Mouse (Mus musculus) limb, embryonic 12.5 days (tissue): Measurements from ENCODE around the gene Plxdc2. TPM values are rescaled to one million over a fixed set of nuclear protein-coding genes. Genes with fewer than 3 reads are reported as not detected.
A peak's percentile ranks its signal among the peaks of the same experiment; 100 is the strongest.

ENCODE experiments used
- ATAC-seq: fragments of 200-750 bp; cut with Nextera tagmentation; 2 replicates; pipeline ENCODE4 v1.8.0; 2017; ENCODE audit warnings: low read depth, moderate TSS enrichment; ENCODE audit not compliant: insufficient number of reproducible peaks, insufficient read depth, low FRiP score, low TSS enrichment
- H3K27ac ChIP-seq: fragments of 300-500 bp; sonication (generic); 2 replicates; pipeline ENCODE4 v1.5.1; 2016; ENCODE audit warnings: mild to moderate bottlenecking, moderate library complexity
- H3K27me3 ChIP-seq: fragments of 300-500 bp; sonication (generic); 2 replicates; pipeline ENCODE4 v1.6.1; 2016; ENCODE audit warnings: mild to moderate bottlenecking, moderate library complexity
- H3K36me3 ChIP-seq: fragments of 300-500 bp; sonication (generic); 2 replicates; pipeline ENCODE4 v1.6.1; 2016; ENCODE audit warnings: mild to moderate bottlenecking, moderate library complexity
- H3K4me1 ChIP-seq: fragments of 300-500 bp; sonication (generic); replicated peaks from 2 replicates; pipeline ENCODE4 v1.6.1; 2016
- H3K4me2 ChIP-seq: fragments of 300-500 bp; sonication (generic); 2 replicates; pipeline ENCODE4 v1.6.1; 2016; ENCODE audit warnings: mild to moderate bottlenecking, moderate library complexity
- H3K4me3 ChIP-seq: fragments of 300-500 bp; sonication (generic); replicated peaks from 2 replicates; pipeline ENCODE4 v1.5.1; 2016; ENCODE audit warnings: mild to moderate bottlenecking
- H3K9ac ChIP-seq: fragments of 300-500 bp; sonication (generic); replicated peaks from 2 replicates; pipeline ENCODE4 v1.6.1; 2016; ENCODE audit warnings: mild to moderate bottlenecking, moderate library complexity
- H3K9me3 ChIP-seq: fragments of 300-500 bp; sonication (generic); 2 replicates; pipeline ENCODE4 v1.6.1; 2016; ENCODE audit warnings: mild to moderate bottlenecking, moderate library complexity
- WGBS: fragments of 180-500 bp; shearing (Covaris S2); methylation state at CpG from one replicate; pipeline ENCODE4 v1.1.7; 2016; 5-methylcytosine and 5-hydroxymethylcytosine counted together
- polyA plus RNA-seq: library from polyadenylated mRNA; unstranded; fragments of >200 nt; fragmentation: Nextera tagmentation; extraction: Ambion mirVana; gene quantifications from 2 replicates; pipeline ENCODE4 v1.2.1, GENCODE M21; 2016

Plxdc2 gene
- polyA plus RNA-seq, 1 experiment from 2014 or later = 23.1 TPM

DNA sequence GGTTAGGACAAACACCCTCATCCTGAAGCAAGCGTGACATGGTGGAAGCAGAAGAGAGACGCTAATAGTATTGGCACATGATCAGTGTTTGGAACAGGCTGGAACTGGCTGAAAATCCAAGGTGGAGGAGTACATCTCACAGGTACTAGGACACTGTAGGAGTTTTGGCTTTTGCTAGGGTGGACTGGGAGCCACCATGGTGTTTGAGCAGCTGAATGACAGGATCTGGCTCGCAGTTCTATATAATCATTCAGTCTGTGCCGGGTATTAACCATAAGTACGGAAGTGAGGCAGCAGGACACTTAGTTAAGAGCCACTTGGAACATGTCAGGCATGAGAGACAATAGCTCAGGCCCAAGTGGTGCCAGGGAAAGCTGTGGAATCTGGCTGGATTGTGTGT is 82.9 kb downstream of the Plxdc2 start:
- Histone ChIP-seq H3K27ac (no peak overlapping the region), H3K4me1 (no peaks in the 10 kb centered on the region), H3K27me3 (no peaks in the 10 kb centered on the region), H3K36me3 (no peaks in the 10 kb centered on the region), H3K4me3 (no peak overlapping the region), H3K9ac (no peak overlapping the region), H3K9me3 (no peaks in the 10 kb centered on the region), H3K4me2 (no peak overlapping the region)
- 93% methylated on average over 5 of the region's 5 CpGs for WGBS
- ATAC-seq = no peak

DNA sequence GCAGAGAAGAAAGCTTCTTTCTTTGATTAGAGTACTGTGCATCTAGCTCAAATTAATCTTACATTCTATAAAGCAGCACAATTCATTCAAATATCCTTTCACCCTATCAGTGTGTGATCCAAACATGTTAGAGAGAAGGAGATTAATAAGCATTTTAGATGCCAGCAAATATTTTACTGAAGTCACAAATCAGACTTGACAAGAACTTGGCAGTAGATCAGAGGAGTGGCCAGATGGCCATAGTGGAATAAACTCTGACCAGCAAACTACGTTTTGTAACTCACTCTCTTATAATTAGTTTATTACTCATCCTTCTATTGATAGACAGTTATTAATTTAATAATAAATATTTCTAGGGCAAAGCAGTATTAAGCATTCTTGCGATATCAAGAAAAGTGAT is 86.5 kb downstream of the Plxdc2 start:
- Histone ChIP-seq H3K9ac (no peak overlapping the region), H3K27ac (no peak overlapping the region), H3K36me3 (no peaks in the 10 kb centered on the region), H3K4me1 (no peaks in the 10 kb centered on the region), H3K4me3 (no peak overlapping the region), H3K27me3 (no peaks in the 10 kb centered on the region), H3K4me2 (no peak overlapping the region), H3K9me3 (no peaks in the 10 kb centered on the region)
- WGBS = 74% methylated on average over 2 of the region's 2 CpGs
- no peak for ATAC-seq

DNA sequence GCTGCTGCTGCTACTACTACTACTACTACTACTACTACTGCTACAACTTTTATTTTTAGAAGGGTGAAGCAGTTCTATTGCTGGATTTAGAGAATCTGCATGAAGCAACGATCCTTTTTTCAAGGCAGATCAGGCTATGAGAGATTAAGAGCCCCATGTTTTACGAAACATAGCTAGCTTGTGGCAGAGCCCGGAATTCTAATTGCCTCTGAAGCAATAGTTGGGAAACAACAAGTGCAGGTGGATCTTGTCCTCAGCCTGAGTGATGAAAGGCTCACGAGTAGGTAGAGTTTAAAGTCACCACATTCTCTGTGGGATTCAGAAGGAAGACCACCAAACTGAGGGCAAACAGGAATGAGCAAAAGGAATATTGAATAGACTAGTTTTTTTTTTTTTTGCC is 91.8 kb downstream of the Plxdc2 start:
- WGBS = 71% methylated on average over 4 of the region's 4 CpGs
- Histone ChIP-seq H3K4me3 (no peak overlapping the region), H3K9ac (no peak overlapping the region), H3K27ac (no peak overlapping the region), H3K4me2 (no peak overlapping the region), H3K4me1 (peaks cover 14% of the 10 kb centered on the region), H3K27me3 (no peaks in the 10 kb centered on the region), H3K36me3 (no peaks in the 10 kb centered on the region), H3K9me3 (no peaks in the 10 kb centered on the region; the same call in 1 of the 2 replicates)
- no peak for ATAC-seq

DNA sequence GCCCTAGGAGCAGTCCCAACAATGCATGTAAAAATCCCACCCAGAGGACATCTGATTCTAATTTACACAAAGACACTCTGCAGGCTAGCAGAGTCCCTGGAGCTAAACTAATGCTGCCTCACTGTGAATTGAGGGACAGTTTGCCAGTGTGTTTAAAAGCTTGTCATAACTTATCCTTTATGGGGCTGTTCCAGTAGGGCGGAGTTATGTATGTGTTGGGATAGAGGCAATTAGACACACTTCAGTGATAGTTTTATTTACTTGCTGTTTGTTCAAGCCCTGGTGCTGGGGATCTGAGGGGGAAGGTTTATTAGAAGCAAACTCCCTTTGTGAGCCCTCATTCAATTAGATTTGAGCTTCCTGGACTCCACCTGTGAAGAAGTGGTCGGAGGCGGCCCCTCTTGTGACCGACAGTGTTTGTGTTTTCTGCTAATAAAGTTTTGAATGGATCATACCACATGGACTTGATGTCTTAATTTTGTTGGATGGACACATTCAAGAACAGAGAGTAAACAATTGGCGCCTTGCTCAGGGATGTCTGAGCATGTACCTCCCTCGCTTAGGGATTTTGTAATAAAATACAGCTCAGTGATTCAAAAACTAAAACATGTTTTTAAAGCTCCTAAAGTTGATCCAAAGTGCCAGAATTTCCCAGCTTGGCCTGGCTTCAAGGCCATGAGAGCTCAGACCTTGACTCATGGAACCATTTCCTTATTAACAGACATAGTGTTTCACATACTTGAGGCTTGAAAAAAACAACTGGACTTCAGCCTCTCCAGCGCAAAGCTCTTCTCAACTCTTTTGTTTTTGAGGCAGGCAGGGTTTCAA is 94.9 kb downstream of the Plxdc2 start:
- H3K27ac ChIP-seq = peak overlapping the region; percentile 69
- 23% methylated on average over 7 of the region's 7 CpGs for WGBS
- no peak overlapping the region for H3K4me3 ChIP-seq
- H3K36me3 ChIP-seq = no peaks in the 10 kb centered on the region
- H3K4me2 ChIP-seq = peak overlapping the region; percentile 19; the same call in 1 of the 2 replicates
- no peak overlapping the region for H3K9ac ChIP-seq
- peak; percentile 85; the same call in 1 of the 2 replicates for ATAC-seq
- H3K27me3 ChIP-seq = no peaks in the 10 kb centered on the region
- no peaks in the 10 kb centered on the region; the same call in 1 of the 2 replicates for H3K9me3 ChIP-seq
- peaks cover 24% of the 10 kb centered on the region for H3K4me1 ChIP-seq

DNA sequence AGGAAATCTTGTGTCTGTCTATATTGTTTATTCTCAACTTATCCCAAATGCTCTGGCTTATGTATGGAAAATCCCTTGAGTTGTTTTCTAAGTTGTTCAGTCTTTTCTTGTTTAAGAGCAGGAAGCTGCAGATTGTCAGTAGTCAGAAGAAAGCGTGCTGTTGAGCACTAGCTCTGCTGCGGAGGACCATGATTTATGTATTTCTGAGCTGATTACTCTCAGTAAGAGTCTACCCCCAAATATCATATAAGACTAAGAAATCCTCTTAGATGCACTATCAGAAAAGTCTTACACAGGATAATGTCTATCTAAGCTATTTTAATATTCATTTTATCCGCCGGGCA is 95.5 kb downstream of the Plxdc2 start:
- Histone ChIP-seq H3K4me2 (no peak overlapping the region), H3K27me3 (no peaks in the 10 kb centered on the region), H3K36me3 (no peaks in the 10 kb centered on the region), H3K9ac (no peak overlapping the region), H3K4me1 (peaks cover 24% of the 10 kb centered on the region), H3K4me3 (no peak overlapping the region), H3K9me3 (no peaks in the 10 kb centered on the region; the same call in 1 of the 2 replicates), H3K27ac (peak overlapping the region; percentile 69)
- ATAC-seq = no peak
- 82% methylated on average over 4 of the region's 4 CpGs for WGBS

DNA sequence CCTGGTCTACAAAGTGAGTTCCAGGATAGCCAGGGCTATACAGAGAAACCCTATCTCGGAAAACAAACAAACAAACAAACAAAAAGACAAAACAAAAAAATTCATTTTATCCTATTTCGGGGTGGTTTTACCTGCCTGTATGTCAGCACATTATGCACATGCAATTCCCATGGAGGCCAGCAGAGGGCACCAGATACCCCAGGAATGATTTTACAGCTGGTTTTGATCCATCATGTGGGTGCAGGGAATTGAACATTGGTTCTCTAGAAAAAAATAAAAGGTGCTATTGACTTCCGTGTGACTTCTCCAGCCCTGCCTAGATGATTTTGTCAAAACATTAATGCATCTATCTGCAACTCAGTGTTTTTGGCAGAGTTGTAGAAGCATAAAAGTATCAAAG is 96.0 kb downstream of the Plxdc2 start:
- no peak overlapping the region for H3K4me2 ChIP-seq
- no peak overlapping the region for H3K9ac ChIP-seq
- H3K36me3 ChIP-seq = no peaks in the 10 kb centered on the region
- 94% methylated on average over 3 of the region's 3 CpGs for WGBS
- no peaks in the 10 kb centered on the region; the same call in 1 of the 2 replicates for H3K9me3 ChIP-seq
- peaks cover 26% of the 10 kb centered on the region for H3K4me1 ChIP-seq
- no peaks in the 10 kb centered on the region for H3K27me3 ChIP-seq
- no peak for ATAC-seq
- no peak overlapping the region for H3K4me3 ChIP-seq
- no peak overlapping the region for H3K27ac ChIP-seq

DNA sequence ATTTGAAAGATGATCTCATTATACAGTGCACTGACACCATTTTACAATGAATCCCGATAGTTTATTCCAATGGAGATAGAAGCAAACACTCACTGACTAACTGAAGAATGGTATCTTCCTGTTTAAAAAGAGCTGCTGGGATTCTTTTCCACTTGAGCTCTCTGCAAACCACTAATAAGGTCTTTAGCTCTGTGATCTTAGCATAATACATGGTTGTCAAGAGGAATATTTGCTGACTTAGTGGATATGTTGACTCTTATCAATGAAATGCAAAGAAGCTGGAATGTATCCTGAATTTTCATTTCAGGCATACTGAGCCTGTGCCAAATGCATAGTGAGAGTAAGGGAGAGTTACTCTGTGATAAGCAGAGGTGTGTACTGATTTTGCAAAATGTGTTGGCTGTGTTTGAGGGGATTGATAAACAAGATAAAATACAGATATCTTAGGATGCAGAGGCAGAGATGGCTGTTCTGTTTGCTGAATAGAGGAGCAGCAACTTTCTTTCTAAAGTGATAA is 100.2 kb downstream of the Plxdc2 start:
- H3K27ac ChIP-seq = no peak overlapping the region
- ATAC-seq = no peak
- H3K4me1 ChIP-seq = peaks cover 22% of the 10 kb centered on the region
- H3K4me2 ChIP-seq = no peak overlapping the region
- H3K9me3 ChIP-seq = no peaks in the 10 kb centered on the region; the same call in 1 of the 2 replicates
- H3K27me3 ChIP-seq = no peaks in the 10 kb centered on the region
- no peaks in the 10 kb centered on the region for H3K36me3 ChIP-seq
- H3K4me3 ChIP-seq = no peak overlapping the region
- WGBS = 90% methylated on average over 1 of the region's 1 CpGs
- H3K9ac ChIP-seq = no peak overlapping the region

DNA sequence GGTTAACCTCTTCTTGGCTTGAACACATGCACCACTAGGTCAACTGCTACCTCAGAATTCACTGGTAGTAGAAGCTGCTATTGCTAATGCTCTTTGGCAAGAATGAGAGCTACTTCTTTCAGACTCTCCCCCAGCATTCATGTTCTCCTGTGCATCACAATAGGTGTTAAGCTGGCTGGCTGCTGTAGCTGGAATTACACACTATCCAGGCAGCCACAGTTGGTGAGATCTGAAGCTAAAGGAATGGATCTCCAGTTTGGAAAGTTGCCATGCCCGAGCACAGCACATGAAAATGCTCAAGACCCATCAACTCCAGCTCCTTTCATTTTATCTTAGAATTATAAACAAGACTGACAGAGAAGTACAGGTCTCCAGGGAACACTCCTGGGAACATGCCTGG is 103.4 kb downstream of the Plxdc2 start:
- H3K9me3 ChIP-seq = no peaks in the 10 kb centered on the region
- no peaks in the 10 kb centered on the region for H3K36me3 ChIP-seq
- H3K27me3 ChIP-seq = no peaks in the 10 kb centered on the region
- no peak for ATAC-seq
- H3K9ac ChIP-seq = no peak overlapping the region
- H3K27ac ChIP-seq = no peak overlapping the region
- H3K4me2 ChIP-seq = no peak overlapping the region
- 58% methylated on average over 1 of the region's 1 CpGs for WGBS
- no peak overlapping the region for H3K4me3 ChIP-seq
- peaks cover 7% of the 10 kb centered on the region; the same call in 1 of the 2 replicates for H3K4me1 ChIP-seq

DNA sequence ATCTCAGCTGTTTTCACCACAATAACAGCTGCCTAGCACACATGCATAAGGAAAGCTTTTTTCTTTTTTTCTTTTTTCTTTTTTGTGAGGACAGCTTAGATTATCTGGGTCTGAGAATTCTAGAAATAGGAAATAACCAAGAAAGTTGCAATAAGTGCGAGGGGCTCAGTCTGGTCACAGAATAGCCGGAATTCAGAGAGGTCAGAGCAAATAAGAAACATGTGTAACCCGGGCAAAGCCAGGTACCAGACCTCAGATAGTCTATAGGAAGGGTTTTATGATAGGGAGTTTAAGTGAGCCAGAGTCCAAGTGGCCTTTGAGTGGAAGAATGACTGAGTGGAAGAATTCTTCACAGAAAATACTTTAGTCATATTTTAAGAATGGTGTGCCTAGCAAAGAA is 114.0 kb downstream of the Plxdc2 start:
- H3K36me3 ChIP-seq = no peaks in the 10 kb centered on the region
- H3K4me3 ChIP-seq = no peak overlapping the region
- 13% methylated on average over 3 of the region's 3 CpGs for WGBS
- no peak overlapping the region for H3K9ac ChIP-seq
- ATAC-seq = no peak
- no peak overlapping the region for H3K4me2 ChIP-seq
- peaks cover 10% of the 10 kb centered on the region; the same call in 1 of the 2 replicates for H3K4me1 ChIP-seq
- H3K9me3 ChIP-seq = no peaks in the 10 kb centered on the region
- no peaks in the 10 kb centered on the region for H3K27me3 ChIP-seq
- no peak overlapping the region for H3K27ac ChIP-seq

DNA sequence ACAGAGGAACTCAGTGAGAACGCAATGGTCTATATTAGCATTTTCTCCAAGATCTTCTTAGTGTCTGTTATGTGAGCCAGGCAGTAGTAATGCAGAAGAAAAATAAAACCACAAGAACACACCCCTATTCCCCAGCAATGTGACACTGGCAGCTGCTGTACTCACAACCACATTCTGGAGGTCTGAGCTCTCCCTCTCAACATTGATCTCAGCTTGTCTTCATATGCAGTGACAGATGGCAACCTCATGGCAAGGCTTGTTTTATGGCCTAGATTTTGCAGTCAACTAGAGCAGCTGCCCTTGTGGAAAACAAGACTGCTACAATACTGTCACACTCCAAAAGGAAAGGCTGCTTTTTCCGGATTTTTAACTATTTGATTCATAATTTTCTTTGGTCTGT is 127.8 kb downstream of the Plxdc2 start:
- H3K9me3 ChIP-seq = no peaks in the 10 kb centered on the region
- ATAC-seq = peak; percentile 63
- peaks cover 10% of the 10 kb centered on the region for H3K4me1 ChIP-seq
- WGBS = 65% methylated on average over 2 of the region's 2 CpGs
- H3K4me2 ChIP-seq = no peak overlapping the region
- no peak overlapping the region for H3K27ac ChIP-seq
- H3K36me3 ChIP-seq = no peaks in the 10 kb centered on the region
- no peaks in the 10 kb centered on the region for H3K27me3 ChIP-seq
- no peak overlapping the region for H3K4me3 ChIP-seq
- no peak overlapping the region for H3K9ac ChIP-seq

DNA sequence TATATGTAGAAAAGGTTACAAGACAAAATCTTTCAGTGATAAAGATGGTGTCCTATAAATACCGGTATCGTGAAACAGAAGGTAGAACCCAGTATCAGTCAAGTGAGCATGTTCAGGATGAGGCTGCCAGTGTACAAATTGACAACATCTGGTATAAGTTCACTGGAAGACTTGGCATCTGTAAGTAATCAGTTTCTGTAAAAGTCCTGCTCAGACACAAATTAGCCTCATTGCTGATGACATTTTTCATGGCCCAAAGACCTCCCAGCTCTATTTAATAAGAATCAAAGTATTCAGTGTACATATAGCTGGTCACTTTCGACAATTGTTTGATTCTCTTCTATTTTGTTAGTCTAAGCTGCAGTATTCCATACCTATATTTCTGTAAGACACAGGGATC is 129.9 kb downstream of the Plxdc2 start:
- H3K27me3 ChIP-seq = no peaks in the 10 kb centered on the region
- no peak overlapping the region for H3K9ac ChIP-seq
- H3K4me1 ChIP-seq = peaks cover 13% of the 10 kb centered on the region
- no peak overlapping the region for H3K27ac ChIP-seq
- ATAC-seq = no peak
- WGBS = 23% methylated on average over 3 of the region's 3 CpGs
- no peaks in the 10 kb centered on the region for H3K9me3 ChIP-seq
- H3K4me3 ChIP-seq = no peak overlapping the region
- H3K4me2 ChIP-seq = no peak overlapping the region
- no peaks in the 10 kb centered on the region for H3K36me3 ChIP-seq

DNA sequence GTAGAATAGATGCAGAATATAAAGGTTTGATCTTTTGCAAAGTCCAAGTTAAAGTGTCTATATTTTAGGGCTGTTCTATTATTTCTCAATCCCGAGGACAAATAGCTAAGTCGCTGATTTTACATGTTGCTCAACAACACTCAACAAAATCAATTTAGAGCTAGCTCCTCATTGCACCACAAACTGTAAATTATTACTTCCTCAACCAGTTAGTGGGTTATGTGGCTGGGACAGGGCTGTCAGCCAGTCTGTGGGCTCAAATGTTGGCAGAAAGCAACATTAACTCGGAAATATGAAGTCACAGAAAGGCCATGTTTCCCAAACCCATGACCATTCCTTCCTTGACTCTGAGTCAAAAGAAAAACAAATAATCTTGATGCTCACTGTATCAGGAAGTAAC is 135.1 kb downstream of the Plxdc2 start:
- Histone ChIP-seq H3K9ac (no peak overlapping the region), H3K9me3 (no peaks in the 10 kb centered on the region), H3K4me2 (no peak overlapping the region), H3K27ac (no peak overlapping the region), H3K36me3 (no peaks in the 10 kb centered on the region), H3K27me3 (no peaks in the 10 kb centered on the region), H3K4me3 (no peak overlapping the region), H3K4me1 (peaks cover 5% of the 10 kb centered on the region; the same call in 1 of the 2 replicates)
- WGBS = 44% methylated on average over 3 of the region's 3 CpGs
- no peak for ATAC-seq
